Mouse (Mus musculus): ENCODE measurements around the gene Was. TPM values are rescaled to one million over a fixed set of nuclear protein-coding genes. Genes with fewer than 3 reads are reported as not detected.

The Was gene
- total and polyA plus RNA-seq, 2 experiments from 2014 or later = 0.30 to 0.60 TPM

- Histone ChIP-seq H3K27ac (ENCODE audit: low read depth, low read length) (no peak overlapping the region), H3K27me3 (ENCODE audit: insufficient read depth, low read length) (no peaks in the 10 kb centered on the region), H3K9me3 (ENCODE audit: low read length) (no peaks in the 10 kb centered on the region), H3K9ac (replicated peaks; ENCODE audit: low read length, poor library complexity, severe bottlenecking) (no peak overlapping the region), H3K36me3 (ENCODE audit: insufficient read depth, low read length) (peaks cover 20% of the 10 kb centered on the region; the same call in 1 of the 2 replicates), H3K4me3 (ENCODE audit: low read depth, low read length) (no peak overlapping the region), H3K4me2 (ENCODE audit: low read depth, low read length, poor library complexity, severe bottlenecking) (no peak overlapping the region), H3K4me1 (ENCODE audit: insufficient read depth, low read length) (no peaks in the 10 kb centered on the region)
- peak; percentile 26; the same call in 1 of the 2 replicates for TF ChIP-seq CTCF (IDR thresholded peaks at IDR 0.05)
- WGBS = 73% methylated on average over 7 of the region's 7 CpGs
- no peak for DNase-seq (ENCODE audit: low spot score)
- no peak for ATAC-seq (ENCODE audit: low FRiP score)
Measured at GRCm38 (mm10) chrX:8125235-8125634, 34.9 kb upstream of the Was start.

- no peak overlapping the region for H3K4me3 ChIP-seq (ENCODE audit: low read depth, low read length)
- H3K4me2 ChIP-seq (ENCODE audit: low read depth, low read length, poor library complexity, severe bottlenecking) = no peak overlapping the region
- H3K36me3 ChIP-seq (ENCODE audit: insufficient read depth, low read length) = peaks cover 18% of the 10 kb centered on the region; the same call in 1 of the 2 replicates
- no peaks in the 10 kb centered on the region for H3K9me3 ChIP-seq (ENCODE audit: low read length)
- TF ChIP-seq CTCF (IDR thresholded peaks at IDR 0.05) = no peak
- no peak overlapping the region for H3K27ac ChIP-seq (ENCODE audit: low read depth, low read length)
- DNase-seq (ENCODE audit: low spot score) = no peak
- no peaks in the 10 kb centered on the region for H3K4me1 ChIP-seq (ENCODE audit: insufficient read depth, low read length)
- WGBS = 85% methylated on average over 6 of the region's 6 CpGs
- ATAC-seq (ENCODE audit: low FRiP score) = no peak
- no peaks in the 10 kb centered on the region for H3K27me3 ChIP-seq (ENCODE audit: insufficient read depth, low read length)
- no peak overlapping the region for H3K9ac ChIP-seq (replicated peaks; ENCODE audit: low read length, poor library complexity, severe bottlenecking)
Measured at GRCm38 (mm10) chrX:8123821-8124470, 33.6 kb upstream of the Was start.

- Histone ChIP-seq H3K4me1 (ENCODE audit: insufficient read depth, low read length) (no peaks in the 10 kb centered on the region), H3K4me3 (ENCODE audit: low read depth, low read length) (no peak overlapping the region), H3K27ac (ENCODE audit: low read depth, low read length) (no peak overlapping the region), H3K36me3 (ENCODE audit: insufficient read depth, low read length) (no peaks in the 10 kb centered on the region), H3K9ac (replicated peaks; ENCODE audit: low read length, poor library complexity, severe bottlenecking) (no peak overlapping the region), H3K9me3 (ENCODE audit: low read length) (no peaks in the 10 kb centered on the region), H3K27me3 (ENCODE audit: insufficient read depth, low read length) (no peaks in the 10 kb centered on the region), H3K4me2 (ENCODE audit: low read depth, low read length, poor library complexity, severe bottlenecking) (no peak overlapping the region)
- no peak for TF ChIP-seq CTCF (IDR thresholded peaks at IDR 0.05)
- DNase-seq (ENCODE audit: low spot score) (no peak), ATAC-seq (ENCODE audit: low FRiP score) (no peak)
Measured at GRCm38 (mm10) chrX:8117264-8117663, 27.0 kb upstream of the Was start.

- DNase-seq (ENCODE audit: low spot score) = no peak
- Histone ChIP-seq H3K36me3 (ENCODE audit: insufficient read depth, low read length) (no peaks in the 10 kb centered on the region), H3K4me1 (ENCODE audit: insufficient read depth, low read length) (no peaks in the 10 kb centered on the region), H3K9me3 (ENCODE audit: low read length) (no peaks in the 10 kb centered on the region), H3K4me2 (ENCODE audit: low read depth, low read length, poor library complexity, severe bottlenecking) (no peak overlapping the region), H3K9ac (replicated peaks; ENCODE audit: low read length, poor library complexity, severe bottlenecking) (no peak overlapping the region), H3K27me3 (ENCODE audit: insufficient read depth, low read length) (no peaks in the 10 kb centered on the region), H3K4me3 (ENCODE audit: low read depth, low read length) (no peak overlapping the region), H3K27ac (ENCODE audit: low read depth, low read length) (no peak overlapping the region)
- no peak for ATAC-seq (ENCODE audit: low FRiP score)
- 77% methylated on average over 4 of the region's 4 CpGs for WGBS
- TF ChIP-seq CTCF (IDR thresholded peaks at IDR 0.05) = peak; percentile 30
Measured at GRCm38 (mm10) chrX:8115275-8115674, 25.0 kb upstream of the Was start.

GRCm38 (mm10) chrX:8105019-8105418 is 14.7 kb upstream of the Was start:
- ATAC-seq (ENCODE audit: low FRiP score) (no peak), DNase-seq (ENCODE audit: low spot score) (no peak)

GRCm38 (mm10) chrX:8102213-8102668 is 11.9 kb upstream of the Was start:
- H3K27ac ChIP-seq (ENCODE audit: low read depth, low read length) = no peak overlapping the region
- H3K9me3 ChIP-seq (ENCODE audit: low read length) = no peaks in the 10 kb centered on the region
- H3K4me3 ChIP-seq (ENCODE audit: low read depth, low read length) = no peak overlapping the region
- no peak for TF ChIP-seq CTCF (IDR thresholded peaks at IDR 0.05)
- no peaks in the 10 kb centered on the region for H3K4me1 ChIP-seq (ENCODE audit: insufficient read depth, low read length)
- ATAC-seq (ENCODE audit: low FRiP score) (no peak), DNase-seq (ENCODE audit: low spot score) (no peak)
- H3K27me3 ChIP-seq (ENCODE audit: insufficient read depth, low read length) = no peaks in the 10 kb centered on the region
- H3K4me2 ChIP-seq (ENCODE audit: low read depth, low read length, poor library complexity, severe bottlenecking) = no peak overlapping the region
- H3K9ac ChIP-seq (replicated peaks; ENCODE audit: low read length, poor library complexity, severe bottlenecking) = no peak overlapping the region
- H3K36me3 ChIP-seq (ENCODE audit: insufficient read depth, low read length) = no peaks in the 10 kb centered on the region
- 65% methylated on average over 7 of the region's 7 CpGs for WGBS

More at GRCm38 (mm10) chrX:8105019-8105418, 14.7 kb upstream of the Was start:
- Histone ChIP-seq H3K9me3 (ENCODE audit: low read length) (no peaks in the 10 kb centered on the region), H3K27ac (ENCODE audit: low read depth, low read length) (no peak overlapping the region), H3K4me2 (ENCODE audit: low read depth, low read length, poor library complexity, severe bottlenecking) (no peak overlapping the region), H3K27me3 (ENCODE audit: insufficient read depth, low read length) (no peaks in the 10 kb centered on the region), H3K4me1 (ENCODE audit: insufficient read depth, low read length) (no peaks in the 10 kb centered on the region), H3K36me3 (ENCODE audit: insufficient read depth, low read length) (no peaks in the 10 kb centered on the region), H3K9ac (replicated peaks; ENCODE audit: low read length, poor library complexity, severe bottlenecking) (no peak overlapping the region), H3K4me3 (ENCODE audit: low read depth, low read length) (no peak overlapping the region)
- no peak for TF ChIP-seq CTCF (IDR thresholded peaks at IDR 0.05)
- 90% methylated on average over 3 of the region's 3 CpGs for WGBS
